Mouse (Mus musculus) neutrophil, adult 5-6 weeks (primary cell): Measurements from ENCODE around the gene Zfp458. TPM values are rescaled to one million over a fixed set of nuclear protein-coding genes. Genes with fewer than 3 reads are reported as not detected.
"Not testable (repeated sequence)": the region's sequence is repeated elsewhere in the genome, so short reads cannot be mapped to it uniquely, and the experiment has no call there.

Source experiments
- ATAC-seq: fragments of 151-379, 151-347 bp; 2 replicates; pipeline ENCODE4 v1.8.0; 2017; ENCODE audit warnings: mild to moderate bottlenecking, moderate TSS enrichment; ENCODE audit not compliant: insufficient number of reproducible peaks, poor library complexity, low FRiP score, severe bottlenecking; ENCODE audit errors: extremely low read depth
- total RNA-seq: library from RNA; stranded (forward); fragments of 200-1000 nt; gene quantifications from 2 replicates; pipeline ENCODE4 v1.2.3, GENCODE M21; 2017

Zfp458 gene
- 4.8 and 7.2 TPM in 2 replicates for total RNA-seq

DNA sequence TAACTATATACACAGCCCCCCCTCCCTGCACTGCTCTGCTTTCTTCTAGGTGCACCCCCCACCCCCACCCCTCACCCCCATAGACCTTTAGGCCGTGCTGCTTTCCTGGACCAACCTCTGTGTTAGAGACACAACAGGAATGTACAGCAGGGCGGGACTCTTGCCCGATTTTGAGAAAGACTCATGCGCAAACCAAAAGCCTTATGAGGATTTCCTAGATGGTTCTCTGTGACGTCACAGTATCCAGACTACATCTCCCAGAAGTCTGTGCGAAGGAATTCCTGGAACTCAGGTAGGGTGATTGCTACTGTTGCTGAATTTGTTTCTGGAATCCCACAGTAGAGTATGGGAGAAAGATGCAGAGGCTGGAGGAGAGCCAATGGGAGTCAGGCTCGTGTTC, at the start of gene Zfp458:
Zfp458 (minus strand) TSS at position 153 of the 400 bp plus-strand sequence.
- no peak for ATAC-seq

GRCm38 (mm10) chr13:67306718-67307117, 28.5 kb upstream of the Zfp458 start:
- no peak; the same call in 1 of the 2 replicates for ATAC-seq

GRCm38 (mm10) chr13:67305822-67306672, 27.8 kb upstream of the Zfp458 start, which contains the start of gene Zfp457:
Zfp457 (minus strand) TSS chr13:67306485.
- peak; percentile 92 for ATAC-seq

DNA sequence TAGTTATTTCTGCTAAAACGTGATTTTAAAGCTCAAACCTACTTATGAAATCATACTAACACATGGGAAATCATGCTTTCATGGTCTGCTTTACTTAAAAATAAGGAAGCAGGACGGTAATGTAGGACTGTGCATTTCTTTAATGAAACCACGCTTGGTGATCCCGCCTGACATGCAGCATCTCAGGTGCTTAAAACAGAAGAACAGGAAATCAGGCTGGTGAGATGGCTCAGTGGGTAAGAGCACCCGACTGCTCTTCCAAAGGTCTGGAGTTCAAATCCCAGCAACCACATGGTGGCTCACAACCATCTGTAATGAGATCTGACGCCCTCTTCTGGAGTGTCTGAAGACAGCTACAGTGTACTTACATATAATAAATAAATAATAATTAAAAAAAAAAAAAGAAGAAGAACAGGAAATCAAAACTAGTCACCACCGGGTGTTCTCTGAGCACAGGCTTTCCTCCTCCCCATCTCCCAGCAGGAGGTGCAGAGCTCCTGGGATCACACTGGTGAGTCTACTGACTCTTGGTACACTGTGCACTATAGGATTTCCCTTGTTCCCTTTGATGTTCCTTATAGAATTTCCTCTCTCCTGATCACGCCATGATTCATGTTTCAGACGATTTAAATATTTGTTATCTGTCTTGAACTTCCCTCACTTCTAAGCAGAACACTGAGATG, 8.7 kb downstream of the Zfp458 start:
- not testable (repeated sequence) for ATAC-seq

GRCm38 (mm10) chr13:67268568-67269369, 9.5 kb downstream of the Zfp458 start:
- ATAC-seq = peak; percentile 99

DNA sequence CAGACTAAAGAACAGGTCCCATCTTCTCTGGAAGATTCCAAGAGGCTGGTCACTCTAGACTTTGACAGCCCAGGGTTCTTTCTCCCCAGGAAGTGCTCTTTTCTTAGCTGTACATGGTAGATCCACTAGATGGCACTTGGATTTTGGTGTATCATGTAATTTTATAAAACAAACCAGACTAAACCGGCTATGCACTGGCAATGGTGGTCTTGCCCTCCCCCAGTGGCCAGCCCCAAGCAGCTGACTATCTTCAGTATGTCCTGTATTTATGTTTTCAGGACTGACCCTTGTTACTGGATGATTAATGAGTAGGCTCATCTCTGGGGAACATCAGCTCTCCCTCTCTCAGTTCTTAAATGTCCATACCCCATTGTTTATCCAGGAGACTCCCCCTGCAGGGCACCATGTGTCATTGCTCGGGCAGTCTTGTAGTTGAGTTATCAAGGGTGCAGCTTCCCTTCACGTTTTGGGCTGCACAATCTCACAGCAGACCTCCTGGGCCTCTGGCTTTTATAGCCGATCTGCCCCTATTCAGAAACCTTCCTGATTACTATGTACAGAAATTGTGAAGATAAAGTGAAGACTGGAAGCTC, 64.2 kb downstream of the Zfp458 start:
- no peak for ATAC-seq

Other genes with a start within 250 kb of the Zfp458 start
- 8.8 and 11.2 TPM in 2 replicates for gene Zfp712, start 217.3 kb downstream of the Zfp458 start, total RNA-seq
- gene Zfp708, start 180.5 kb downstream of the Zfp458 start, total RNA-seq = 4.1 and 4.2 TPM in 2 replicates
- gene Gm28557, start 169.9 kb downstream of the Zfp458 start, total RNA-seq = 0.98 and 5.4 TPM in 2 replicates
- gene Rslcan18, start 162.2 kb downstream of the Zfp458 start, total RNA-seq = 1.3 and 1.8 TPM in 2 replicates
- 4.2 and 4.3 TPM in 2 replicates for gene Zfp759, start 156.8 kb downstream of the Zfp458 start, total RNA-seq
- 13.0 and 14.3 TPM in 2 replicates for gene Rsl1, start 105.3 kb downstream of the Zfp458 start, total RNA-seq
- 2.4 and 2.8 TPM in 2 replicates for gene Zfp455, start 84.0 kb downstream of the Zfp458 start, total RNA-seq
- 3.8 and 4.4 TPM in 2 replicates for gene Zfp457, start 28.0 kb upstream of the Zfp458 start, total RNA-seq
- gene Zfp595, start 54.1 kb upstream of the Zfp458 start, total RNA-seq = 18.8 and 22.3 TPM in 2 replicates
- 2.6 and 10.2 TPM in 2 replicates for gene Gm28044, start 82.1 kb upstream of the Zfp458 start, total RNA-seq
- gene Zfp953, start 82.1 kb upstream of the Zfp458 start, total RNA-seq = 16.6 and 19.0 TPM in 2 replicates
- 3.9 TPM in 1 of 2 replicates, not detected in the other for gene Gm28041, start 97.3 kb upstream of the Zfp458 start, total RNA-seq
- 8.8 TPM in 2 replicates for gene Zfp456, start 97.3 kb upstream of the Zfp458 start, total RNA-seq
- 21.6 and 21.7 TPM in 2 replicates for gene Zfp429, start 121.4 kb upstream of the Zfp458 start, total RNA-seq
- 1.7 and 4.2 TPM in 2 replicates for gene Zfp459, start 143.0 kb upstream of the Zfp458 start, total RNA-seq
- gene Zfp874a, start 173.2 kb upstream of the Zfp458 start, total RNA-seq = 21.8 and 22.7 TPM in 2 replicates
- gene Zfp874b, start 205.8 kb upstream of the Zfp458 start, total RNA-seq = 17.6 and 18.2 TPM in 2 replicates
- 14.0 and 15.1 TPM in 2 replicates for gene Zfp58, start 222.1 kb upstream of the Zfp458 start, total RNA-seq
- 0.93 TPM in 1 of 2 replicates, not detected in the other for gene Gm26965, start 247.7 kb upstream of the Zfp458 start, total RNA-seq
- 24.4 and 30.7 TPM in 2 replicates for gene Zfp87, start 247.7 kb upstream of the Zfp458 start, total RNA-seq